Mouse (Mus musculus): ENCODE data around the gene Deup1. TPM values are rescaled to one million over a fixed set of nuclear protein-coding genes. Genes with fewer than 3 reads are reported as not detected.

Gene Deup1
- polyA plus RNA-seq, 1 experiment from 2014 or later = 1.5 TPM

DNA sequence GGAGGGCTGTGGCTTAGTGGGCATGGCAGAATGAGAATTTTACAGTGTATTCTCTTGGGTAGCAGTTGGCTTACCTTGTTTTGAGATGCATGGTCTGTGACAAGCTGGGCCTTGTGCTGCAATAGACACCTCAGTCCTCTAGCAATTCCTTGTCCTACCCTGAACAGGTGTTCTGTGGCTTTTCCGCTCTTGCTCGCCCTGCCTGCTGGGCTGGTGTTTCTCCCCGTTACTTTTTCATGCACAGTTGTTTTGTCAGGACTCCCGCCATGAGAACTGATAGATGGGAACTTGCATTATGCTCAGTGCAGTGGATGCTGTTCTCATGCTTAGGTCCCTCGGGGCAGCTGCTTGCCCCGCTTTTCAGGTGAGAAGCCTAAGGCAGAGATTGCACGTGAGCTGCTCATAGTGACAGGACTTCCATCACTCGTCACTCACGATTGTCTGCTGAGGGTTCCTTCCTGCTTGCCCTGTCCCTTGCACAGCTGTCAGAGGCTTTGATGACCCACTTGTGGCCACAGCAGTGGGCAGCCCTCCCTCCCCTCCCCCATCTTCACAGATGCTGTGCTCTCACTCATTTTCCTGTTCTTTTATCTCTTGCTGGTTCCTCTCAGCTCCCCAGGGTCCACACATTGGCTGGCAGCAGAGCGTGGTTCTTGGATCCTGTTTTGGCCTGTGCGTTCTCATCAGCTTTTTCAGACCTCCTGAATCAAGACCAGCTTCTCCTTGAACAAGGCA is 94.2 kb downstream of the Deup1 start:
- peaks cover 4% of the 10 kb centered on the region for H3K4me1 ChIP-seq (replicated peaks; ENCODE audit: control insufficient read depth, insufficient read depth, low read length)
- H3K9me3 ChIP-seq (ENCODE audit: control insufficient read depth, low read length) = no peaks in the 10 kb centered on the region
- DNase-seq (ENCODE audit: low spot score) (no peak), ATAC-seq (replicated peaks; ENCODE audit: low FRiP score) (no peak)
- 86% methylated on average over 11 of the region's 11 CpGs for WGBS
- no peak overlapping the region for H3K9ac ChIP-seq (ENCODE audit: low read length)
- no peak overlapping the region for H3K4me2 ChIP-seq (ENCODE audit: low read depth, low read length, severe bottlenecking)
- no peak overlapping the region for H3K4me3 ChIP-seq (ENCODE audit: low read depth, low read length)
- H3K27ac ChIP-seq (ENCODE audit: low read depth, low read length) = no peak overlapping the region
- H3K27me3 ChIP-seq (ENCODE audit: control insufficient read depth, insufficient read depth, low read length) = no peaks in the 10 kb centered on the region
- no peaks in the 10 kb centered on the region for H3K36me3 ChIP-seq (ENCODE audit: control insufficient read depth, insufficient read depth, low read length)

DNA sequence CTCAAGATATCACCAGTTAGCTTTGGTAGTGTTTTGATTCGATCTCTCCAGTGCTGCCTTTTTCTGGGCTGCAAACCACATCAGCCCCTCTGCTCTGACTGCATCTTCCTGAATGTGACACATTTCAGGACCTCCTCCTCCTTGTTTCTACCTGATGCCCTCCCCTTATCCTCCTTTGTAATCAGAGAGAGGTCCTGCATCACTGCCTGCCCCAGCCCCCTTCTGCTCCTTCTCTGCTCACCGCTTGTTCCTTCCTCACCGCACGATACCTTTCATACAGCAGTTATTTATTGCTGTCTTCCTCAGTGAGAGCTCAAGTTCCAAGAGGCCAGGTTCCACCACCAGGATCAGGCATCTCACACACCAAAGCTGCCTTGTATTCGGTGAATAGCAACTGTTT is 96.5 kb downstream of the Deup1 start:
- H3K36me3 ChIP-seq (ENCODE audit: control insufficient read depth, insufficient read depth, low read length) = no peaks in the 10 kb centered on the region
- no peak overlapping the region for H3K9ac ChIP-seq (ENCODE audit: low read length)
- ATAC-seq (replicated peaks; ENCODE audit: low FRiP score) (no peak), DNase-seq (ENCODE audit: low spot score) (no peak)
- no peaks in the 10 kb centered on the region for H3K9me3 ChIP-seq (ENCODE audit: control insufficient read depth, low read length)
- H3K27ac ChIP-seq (ENCODE audit: low read depth, low read length) = no peak overlapping the region
- H3K4me2 ChIP-seq (ENCODE audit: low read depth, low read length, severe bottlenecking) = no peak overlapping the region
- WGBS = 87% methylated on average over 5 of the region's 5 CpGs
- H3K4me3 ChIP-seq (ENCODE audit: low read depth, low read length) = no peak overlapping the region
- H3K27me3 ChIP-seq (ENCODE audit: control insufficient read depth, insufficient read depth, low read length) = no peaks in the 10 kb centered on the region
- peaks cover 4% of the 10 kb centered on the region for H3K4me1 ChIP-seq (replicated peaks; ENCODE audit: control insufficient read depth, insufficient read depth, low read length)

DNA sequence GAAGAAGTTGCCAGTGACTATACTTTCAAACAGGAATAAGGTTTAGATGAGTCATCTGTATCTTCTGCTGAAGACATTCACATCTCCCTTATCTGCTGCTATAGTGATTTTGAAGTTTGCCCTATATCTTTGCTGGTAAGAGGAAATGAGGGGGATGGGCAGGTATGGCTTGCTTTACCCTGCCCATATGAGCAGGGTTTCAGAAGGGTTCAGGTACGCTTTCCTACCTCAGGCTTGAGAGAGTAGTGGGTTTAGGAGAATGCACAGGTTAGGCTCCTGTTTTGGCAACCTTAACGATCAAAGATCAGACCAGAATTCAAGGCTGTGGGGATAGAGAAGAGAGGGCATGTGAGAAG is 97.8 kb downstream of the Deup1 start:
- Histone ChIP-seq H3K4me3 (ENCODE audit: low read depth, low read length) (no peak overlapping the region), H3K4me1 (replicated peaks; ENCODE audit: control insufficient read depth, insufficient read depth, low read length) (peaks cover 4% of the 10 kb centered on the region), H3K36me3 (ENCODE audit: control insufficient read depth, insufficient read depth, low read length) (no peaks in the 10 kb centered on the region), H3K9ac (ENCODE audit: low read length) (no peak overlapping the region), H3K27ac (ENCODE audit: low read depth, low read length) (no peak overlapping the region), H3K9me3 (ENCODE audit: control insufficient read depth, low read length) (no peaks in the 10 kb centered on the region), H3K27me3 (ENCODE audit: control insufficient read depth, insufficient read depth, low read length) (no peaks in the 10 kb centered on the region), H3K4me2 (ENCODE audit: low read depth, low read length, severe bottlenecking) (no peak overlapping the region)
- ATAC-seq (replicated peaks; ENCODE audit: low FRiP score) (no peak), DNase-seq (ENCODE audit: low spot score) (no peak)
- WGBS = 84% methylated on average over 2 of the region's 2 CpGs

DNA sequence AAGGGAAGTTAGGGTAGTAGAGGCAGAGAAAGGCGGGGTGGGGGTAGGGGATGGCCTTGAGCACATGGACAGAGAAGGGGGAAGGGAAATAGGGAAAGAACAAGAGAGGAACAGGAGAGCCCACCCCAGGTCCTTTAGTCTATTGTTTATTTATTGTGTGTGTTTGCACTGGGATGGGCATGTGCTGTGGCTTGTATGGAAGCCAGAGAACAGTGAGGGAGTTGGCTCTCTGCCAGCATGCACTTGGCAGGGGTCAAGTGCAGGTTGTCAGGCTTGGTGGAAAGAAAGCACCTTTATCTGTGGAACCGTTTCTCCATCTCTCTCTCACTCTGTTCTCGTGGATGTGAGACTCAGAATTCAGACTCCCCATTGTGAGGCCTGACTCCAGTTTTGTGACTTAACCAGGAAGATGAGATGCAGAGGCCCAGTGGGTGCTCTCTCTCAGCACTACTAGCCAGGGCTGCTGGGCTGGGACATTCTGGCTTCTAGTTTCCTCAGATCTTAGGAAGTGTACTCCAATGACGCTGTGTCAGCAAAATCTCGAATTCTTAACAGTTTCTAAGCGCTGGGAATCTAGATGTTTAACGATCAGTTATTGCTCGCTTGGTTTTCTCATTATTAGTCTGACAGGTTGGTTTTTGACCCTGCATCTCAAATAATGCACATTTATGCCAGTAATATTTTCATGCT is 98.3 kb downstream of the Deup1 start:
- H3K4me1 ChIP-seq (replicated peaks; ENCODE audit: control insufficient read depth, insufficient read depth, low read length) = peaks cover 4% of the 10 kb centered on the region; the same call in 1 of the 2 replicates
- ATAC-seq (replicated peaks; ENCODE audit: low FRiP score) = no peak
- H3K9ac ChIP-seq (ENCODE audit: low read length) = no peak overlapping the region
- DNase-seq (ENCODE audit: low spot score) = no peak
- no peak overlapping the region for H3K4me2 ChIP-seq (ENCODE audit: low read depth, low read length, severe bottlenecking)
- no peaks in the 10 kb centered on the region for H3K9me3 ChIP-seq (ENCODE audit: control insufficient read depth, low read length)
- no peaks in the 10 kb centered on the region for H3K36me3 ChIP-seq (ENCODE audit: control insufficient read depth, insufficient read depth, low read length)
- H3K27me3 ChIP-seq (ENCODE audit: control insufficient read depth, insufficient read depth, low read length) = no peaks in the 10 kb centered on the region
- H3K4me3 ChIP-seq (ENCODE audit: low read depth, low read length) = no peak overlapping the region
- H3K27ac ChIP-seq (ENCODE audit: low read depth, low read length) = no peak overlapping the region
- 65% methylated on average over 8 of the region's 8 CpGs for WGBS

DNA sequence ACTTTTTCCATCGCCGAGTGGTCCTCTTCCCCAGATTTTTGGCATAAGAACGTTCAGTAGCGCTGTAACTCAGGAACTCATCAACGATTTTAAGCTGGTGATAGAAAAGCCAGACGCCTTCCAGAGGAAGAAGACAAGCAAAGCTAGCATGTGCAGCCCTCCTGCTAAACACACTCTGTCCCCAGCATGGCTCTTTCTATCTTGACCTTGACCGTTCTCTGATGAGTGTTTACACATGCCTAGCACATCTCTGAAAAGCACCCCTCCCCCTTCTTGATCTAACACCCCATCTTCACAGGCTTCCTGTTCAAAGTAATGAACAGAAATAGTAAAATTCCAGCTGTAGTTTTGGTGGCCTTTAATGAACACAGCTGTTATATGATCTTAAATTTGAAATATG is 99.4 kb downstream of the Deup1 start:
- Histone ChIP-seq H3K36me3 (ENCODE audit: control insufficient read depth, insufficient read depth, low read length) (no peaks in the 10 kb centered on the region), H3K9me3 (ENCODE audit: control insufficient read depth, low read length) (no peaks in the 10 kb centered on the region), H3K4me1 (replicated peaks; ENCODE audit: control insufficient read depth, insufficient read depth, low read length) (peaks cover 4% of the 10 kb centered on the region; the same call in 1 of the 2 replicates), H3K27me3 (ENCODE audit: control insufficient read depth, insufficient read depth, low read length) (no peaks in the 10 kb centered on the region), H3K4me3 (ENCODE audit: low read depth, low read length) (no peak overlapping the region), H3K27ac (ENCODE audit: low read depth, low read length) (no peak overlapping the region), H3K4me2 (ENCODE audit: low read depth, low read length, severe bottlenecking) (no peak overlapping the region), H3K9ac (ENCODE audit: low read length) (no peak overlapping the region)
- ATAC-seq (replicated peaks; ENCODE audit: low FRiP score) = no peak
- DNase-seq (ENCODE audit: low spot score) = no peak
- 91% methylated on average over 7 of the region's 7 CpGs for WGBS

DNA sequence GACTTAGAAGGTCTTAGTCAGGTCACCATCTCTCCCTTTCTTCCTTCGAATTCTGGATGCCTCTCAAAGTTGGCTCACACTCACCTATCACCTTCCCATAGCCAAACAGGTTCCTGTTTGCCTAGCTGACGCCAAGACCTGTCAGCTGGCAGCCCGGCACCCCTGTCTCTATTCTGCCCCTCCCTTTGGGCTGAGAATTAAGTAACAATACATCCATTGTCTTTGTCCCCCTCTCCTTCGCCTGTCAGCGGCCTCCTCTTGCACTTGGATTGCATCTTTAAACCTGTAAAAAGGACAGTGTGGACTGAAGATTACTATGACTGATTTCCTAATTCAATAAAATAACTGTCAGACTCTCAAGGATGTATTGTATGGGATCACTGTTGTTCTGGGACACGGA is 99.9 kb downstream of the Deup1 start:
- Histone ChIP-seq H3K27me3 (ENCODE audit: control insufficient read depth, insufficient read depth, low read length) (no peaks in the 10 kb centered on the region), H3K9ac (ENCODE audit: low read length) (no peak overlapping the region), H3K9me3 (ENCODE audit: control insufficient read depth, low read length) (no peaks in the 10 kb centered on the region), H3K4me1 (replicated peaks; ENCODE audit: control insufficient read depth, insufficient read depth, low read length) (peaks cover 4% of the 10 kb centered on the region; the same call in 1 of the 2 replicates), H3K27ac (ENCODE audit: low read depth, low read length) (no peak overlapping the region), H3K4me2 (ENCODE audit: low read depth, low read length, severe bottlenecking) (no peak overlapping the region), H3K36me3 (ENCODE audit: control insufficient read depth, insufficient read depth, low read length) (no peaks in the 10 kb centered on the region), H3K4me3 (ENCODE audit: low read depth, low read length) (no peak overlapping the region)
- ATAC-seq (replicated peaks; ENCODE audit: low FRiP score) = no peak
- 64% methylated on average over 6 of the region's 6 CpGs for WGBS
- no peak for DNase-seq (ENCODE audit: low spot score)

DNA sequence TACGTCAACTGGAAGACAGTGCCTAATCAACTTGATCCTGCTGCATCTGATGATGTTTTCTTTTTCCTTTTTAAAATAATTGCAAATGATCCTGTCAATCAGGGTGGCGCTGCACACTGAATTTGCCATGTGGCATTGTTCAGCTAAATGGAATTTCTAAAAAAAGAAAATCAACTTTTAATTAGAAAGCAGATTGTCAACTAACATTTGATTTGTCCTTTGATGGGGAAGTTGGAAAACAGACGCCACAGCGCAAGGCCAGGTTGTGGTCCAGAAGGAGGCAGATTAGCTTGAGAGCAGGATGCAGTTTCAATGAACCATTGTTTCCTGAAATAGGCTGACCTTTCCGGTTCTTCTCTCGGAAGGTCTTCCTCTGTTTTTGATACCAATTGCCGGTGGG is 101.2 kb downstream of the Deup1 start:
- no peaks in the 10 kb centered on the region for H3K27me3 ChIP-seq (ENCODE audit: control insufficient read depth, insufficient read depth, low read length)
- DNase-seq (ENCODE audit: low spot score) = no peak
- H3K4me2 ChIP-seq (ENCODE audit: low read depth, low read length, severe bottlenecking) = no peak overlapping the region
- no peak for ATAC-seq (replicated peaks; ENCODE audit: low FRiP score)
- 69% methylated on average over 7 of the region's 7 CpGs for WGBS
- H3K36me3 ChIP-seq (ENCODE audit: control insufficient read depth, insufficient read depth, low read length) = no peaks in the 10 kb centered on the region
- H3K27ac ChIP-seq (ENCODE audit: low read depth, low read length) = no peak overlapping the region
- H3K4me1 ChIP-seq (replicated peaks; ENCODE audit: control insufficient read depth, insufficient read depth, low read length) = peaks cover 4% of the 10 kb centered on the region; the same call in 1 of the 2 replicates
- no peak overlapping the region for H3K9ac ChIP-seq (ENCODE audit: low read length)
- no peaks in the 10 kb centered on the region for H3K9me3 ChIP-seq (ENCODE audit: control insufficient read depth, low read length)
- H3K4me3 ChIP-seq (ENCODE audit: low read depth, low read length) = no peak overlapping the region

DNA sequence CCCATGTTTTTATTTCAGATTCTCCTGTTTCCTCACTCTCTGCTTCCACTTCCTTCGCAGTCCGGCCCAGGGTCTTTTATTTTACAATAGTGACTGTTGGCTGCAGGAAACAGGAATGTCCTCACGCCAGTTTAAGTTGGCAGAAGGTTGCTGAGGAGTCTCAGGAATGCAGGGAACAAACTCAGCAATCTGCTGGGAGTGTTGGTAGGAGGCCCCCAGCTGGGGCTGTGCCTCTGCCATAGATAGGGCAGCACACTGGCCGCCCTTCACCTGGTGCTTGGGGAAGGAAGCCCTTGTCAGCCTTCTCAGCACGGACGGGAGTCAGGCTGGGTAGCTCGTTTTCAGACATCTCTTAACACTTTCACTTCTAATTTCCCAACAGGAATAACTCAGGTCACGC is 102.5 kb downstream of the Deup1 start:
- DNase-seq (ENCODE audit: low spot score) (no peak), ATAC-seq (replicated peaks; ENCODE audit: low FRiP score) (no peak)
- H3K36me3 ChIP-seq (ENCODE audit: control insufficient read depth, insufficient read depth, low read length) = no peaks in the 10 kb centered on the region
- H3K9me3 ChIP-seq (ENCODE audit: control insufficient read depth, low read length) = no peaks in the 10 kb centered on the region
- H3K27ac ChIP-seq (ENCODE audit: low read depth, low read length) = no peak overlapping the region
- 76% methylated on average over 8 of the region's 8 CpGs for WGBS
- no peak overlapping the region for H3K9ac ChIP-seq (ENCODE audit: low read length)
- H3K4me3 ChIP-seq (ENCODE audit: low read depth, low read length) = no peak overlapping the region
- H3K27me3 ChIP-seq (ENCODE audit: control insufficient read depth, insufficient read depth, low read length) = no peaks in the 10 kb centered on the region
- H3K4me1 ChIP-seq (replicated peaks; ENCODE audit: control insufficient read depth, insufficient read depth, low read length) = peaks cover 4% of the 10 kb centered on the region; the same call in 1 of the 2 replicates
- H3K4me2 ChIP-seq (ENCODE audit: low read depth, low read length, severe bottlenecking) = no peak overlapping the region

DNA sequence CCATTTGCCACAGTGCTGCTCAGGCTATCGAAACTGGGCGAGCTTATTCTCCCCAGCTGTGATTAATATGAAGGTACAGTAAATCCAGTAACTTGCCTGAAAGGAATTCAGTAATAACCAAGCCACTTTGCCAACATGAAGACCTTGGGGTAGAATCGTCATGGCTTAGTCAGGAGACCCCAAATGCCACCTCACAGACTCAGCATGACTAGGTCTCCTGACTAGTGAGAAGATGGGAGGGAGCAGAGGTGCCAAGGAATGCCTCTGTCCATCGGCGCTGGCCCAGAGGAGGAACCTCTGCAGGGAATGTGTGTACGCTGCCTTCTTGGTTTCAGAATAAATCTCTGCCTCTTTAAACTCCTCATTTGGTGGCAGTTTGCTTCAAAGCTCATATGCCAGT is 104.1 kb downstream of the Deup1 start:
- Histone ChIP-seq H3K4me1 (replicated peaks; ENCODE audit: control insufficient read depth, insufficient read depth, low read length) (no peaks in the 10 kb centered on the region), H3K27me3 (ENCODE audit: control insufficient read depth, insufficient read depth, low read length) (no peaks in the 10 kb centered on the region), H3K4me3 (ENCODE audit: low read depth, low read length) (no peak overlapping the region), H3K36me3 (ENCODE audit: control insufficient read depth, insufficient read depth, low read length) (no peaks in the 10 kb centered on the region), H3K9me3 (ENCODE audit: control insufficient read depth, low read length) (no peaks in the 10 kb centered on the region), H3K9ac (ENCODE audit: low read length) (no peak overlapping the region), H3K27ac (ENCODE audit: low read depth, low read length) (no peak overlapping the region), H3K4me2 (ENCODE audit: low read depth, low read length, severe bottlenecking) (no peak overlapping the region)
- ATAC-seq (replicated peaks; ENCODE audit: low FRiP score) (no peak), DNase-seq (ENCODE audit: low spot score) (no peak)
- 91% methylated on average over 6 of the region's 6 CpGs for WGBS
